Mouse (Mus musculus) megakaryocyte progenitor cell, adult 5-6 weeks (primary cell): ENCODE data around the gene Chn1. TPM values are rescaled to one million over a fixed set of nuclear protein-coding genes. Genes with fewer than 3 reads are reported as not detected.

Experiments used
- ATAC-seq: replicated peaks from 2 replicates; pipeline ENCODE4 v1.8.0; 2016; ENCODE audit warnings: mild to moderate bottlenecking, moderate TSS enrichment, inconsistent platforms; ENCODE audit not compliant: poor library complexity
- total RNA-seq, 2 experiments: library from RNA; stranded (forward) in 1 of 2; stranded (reverse) in 1 of 2; fragments of 157-497, 149-512 nt in 1 of 2; fragments of 200-1000 nt in 1 of 2; gene quantifications; 2 replicates each; pipeline versions ENCODE4 v1.2.3 to v1.2.4; 2015 to 2017

The Chn1 gene
- total RNA-seq, 2 experiments from 2014 or later = 0.21 TPM; not detected in 1

DNA sequence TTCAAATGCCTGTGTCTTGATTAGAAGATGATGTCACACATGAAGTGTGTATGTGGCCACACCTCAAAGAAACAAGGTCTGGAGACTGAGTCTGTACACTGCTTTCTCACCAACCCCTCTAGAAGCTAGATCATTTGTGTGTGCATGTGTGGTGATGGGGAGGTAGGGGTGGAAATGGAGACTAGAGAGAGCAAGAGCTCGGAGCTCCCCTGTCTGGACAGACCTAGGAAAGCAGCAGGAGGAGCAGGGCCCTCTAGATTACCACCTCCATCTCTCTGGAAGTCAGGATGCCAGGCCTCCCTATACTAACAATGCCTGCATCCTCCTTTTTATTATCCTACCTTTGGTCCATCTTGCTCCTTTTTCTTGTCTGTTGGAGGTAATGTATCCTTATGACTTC lies 27.8 kb downstream of the Chn1 start:
- no peak for ATAC-seq

DNA sequence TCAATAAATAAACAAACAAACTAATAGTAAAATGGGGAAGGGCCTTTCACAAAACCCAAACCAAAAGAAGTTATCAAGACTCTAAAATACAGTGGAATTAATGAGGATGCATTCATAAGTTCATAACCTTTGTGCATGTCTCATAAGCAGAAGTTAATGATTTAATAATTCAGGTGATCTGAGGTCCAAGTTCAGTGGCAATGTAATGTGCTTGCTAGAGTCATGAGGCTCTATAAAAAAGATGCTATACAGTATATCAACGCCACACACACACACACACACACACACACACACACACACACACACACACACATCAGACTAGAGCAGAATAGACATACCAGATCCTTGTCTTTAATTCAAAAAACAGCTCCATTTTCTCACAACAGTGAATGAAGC lies 28.8 kb downstream of the Chn1 start:
- no peak for ATAC-seq

DNA sequence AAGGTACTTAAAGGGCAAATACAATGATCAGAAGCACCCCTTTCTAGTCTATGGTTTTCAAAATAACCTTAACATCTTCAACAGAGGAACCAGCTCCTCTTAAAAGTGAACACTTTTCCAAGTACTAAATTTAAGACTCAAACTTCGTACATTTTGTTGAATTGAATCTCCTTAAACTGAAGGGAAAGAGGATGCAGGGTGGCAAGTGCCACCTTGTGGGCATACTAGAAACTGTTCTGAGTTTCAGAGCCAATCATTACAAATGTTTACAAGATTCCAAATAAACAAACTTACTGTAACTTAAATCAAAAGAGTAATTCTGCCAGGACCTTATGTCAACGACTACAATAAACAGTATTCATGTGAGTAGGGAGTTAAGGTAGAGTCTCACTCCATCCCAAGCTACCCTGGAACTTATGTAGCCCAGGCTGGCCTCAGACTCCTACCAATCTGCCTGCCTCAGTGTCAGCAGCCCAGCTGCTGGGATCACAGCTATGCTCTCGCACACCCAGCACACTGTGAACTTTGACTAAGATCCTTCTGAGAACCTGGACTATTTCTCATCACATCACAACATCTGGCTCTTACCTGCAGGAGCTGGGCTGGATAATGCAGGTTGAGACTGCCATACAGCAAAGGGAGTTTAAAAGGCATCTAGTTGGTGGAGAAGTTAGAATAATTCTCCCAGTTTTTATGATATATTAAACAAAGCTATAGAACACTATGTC lies 29.3 kb downstream of the Chn1 start:
- ATAC-seq = no peak

DNA sequence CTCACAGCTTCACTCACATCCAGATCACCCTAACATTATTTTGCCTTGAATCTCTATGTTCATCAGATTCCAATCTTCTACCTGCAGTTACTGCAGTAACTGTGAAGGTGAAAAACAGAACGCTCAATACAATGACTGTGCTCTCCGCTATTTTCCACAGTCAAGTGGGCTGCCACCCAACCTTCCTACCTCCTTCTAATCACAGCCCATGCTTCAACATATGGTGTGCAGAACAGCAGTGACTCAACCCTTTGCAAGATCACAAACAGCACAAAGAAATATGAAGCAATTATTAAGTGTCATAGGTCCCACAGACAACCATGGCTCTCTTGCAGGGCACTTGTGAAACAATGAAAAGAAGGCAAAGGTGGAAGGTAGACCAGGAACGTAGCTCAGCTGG lies 33.9 kb downstream of the Chn1 start:
- ATAC-seq = no peak

DNA sequence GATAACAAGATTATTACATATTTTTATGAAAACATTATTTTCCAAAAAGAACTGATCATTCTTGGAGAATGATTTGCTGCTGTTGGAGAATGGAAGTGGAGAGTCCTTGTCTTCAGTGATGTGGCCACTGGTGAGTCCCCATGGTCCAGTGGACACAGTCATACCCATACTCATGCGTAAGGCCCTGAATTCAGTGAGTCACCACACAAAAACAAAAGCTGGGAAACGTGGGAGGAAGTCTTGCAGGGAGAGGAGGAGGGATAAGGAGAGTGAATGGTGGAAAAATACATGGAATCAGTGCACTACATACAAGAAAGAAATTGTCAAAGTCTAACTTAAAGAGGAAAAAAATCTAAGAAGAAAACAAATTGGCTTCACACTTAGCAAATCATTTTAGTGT lies 47.3 kb downstream of the Chn1 start:
- ATAC-seq = no peak

DNA sequence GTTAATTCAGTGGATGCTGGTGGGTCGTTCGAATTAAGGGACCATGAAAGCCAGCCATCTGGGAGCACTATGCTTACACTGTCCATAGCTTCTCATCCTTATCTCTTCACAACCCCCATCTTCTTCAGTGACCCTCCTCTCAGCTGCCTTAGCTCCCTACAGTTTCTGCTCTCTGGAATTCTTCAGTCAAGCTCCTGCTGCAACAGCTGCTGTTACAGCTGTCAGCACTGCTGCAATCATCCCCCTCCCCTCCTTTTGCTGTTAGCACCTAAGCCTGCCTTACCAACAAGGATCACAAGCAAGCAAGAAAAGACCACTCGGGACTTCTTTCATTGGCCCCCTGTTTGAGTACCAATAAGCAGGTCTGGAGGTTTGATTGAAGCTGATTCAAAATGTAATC lies 50.2 kb downstream of the Chn1 start:
- ATAC-seq = no peak

DNA sequence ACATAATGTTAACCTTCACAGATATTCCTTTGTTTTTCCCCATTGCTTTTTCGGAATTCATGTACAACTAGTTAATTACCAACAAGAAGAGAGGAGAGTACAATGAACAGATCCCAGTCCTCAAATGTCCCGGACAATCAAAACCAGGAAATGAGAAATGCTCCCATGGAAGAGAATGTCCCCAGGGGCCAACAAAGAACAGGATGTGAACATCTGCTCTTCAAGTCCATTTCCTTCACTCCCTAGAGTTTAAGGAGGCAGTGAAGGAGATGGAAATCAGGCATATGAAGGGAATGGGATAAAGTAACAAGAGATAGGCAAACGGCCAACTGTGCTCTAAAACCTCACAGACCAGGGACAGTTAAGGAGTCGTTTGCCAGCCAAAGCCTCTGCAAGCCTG lies 53.3 kb downstream of the Chn1 start:
- no peak for ATAC-seq

DNA sequence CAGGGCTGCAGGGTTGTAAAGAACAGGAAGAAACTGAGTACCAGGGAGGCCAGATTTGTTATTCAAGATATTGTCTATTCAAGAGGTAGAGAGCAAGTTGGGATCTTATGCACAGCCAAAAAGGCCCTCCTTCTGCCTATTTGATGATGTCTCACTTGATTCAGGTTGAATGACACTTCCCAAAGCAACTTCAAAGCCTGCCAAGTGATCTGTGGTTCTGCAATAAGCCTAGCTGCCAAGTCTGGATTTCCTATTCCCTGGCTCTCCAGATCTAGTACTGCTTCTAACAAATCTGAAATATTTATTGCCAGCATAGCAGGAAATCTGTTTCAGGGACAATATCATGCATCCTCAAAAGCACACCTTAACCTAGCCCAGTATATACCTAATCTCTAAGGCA lies 62.7 kb downstream of the Chn1 start:
- no peak for ATAC-seq

DNA sequence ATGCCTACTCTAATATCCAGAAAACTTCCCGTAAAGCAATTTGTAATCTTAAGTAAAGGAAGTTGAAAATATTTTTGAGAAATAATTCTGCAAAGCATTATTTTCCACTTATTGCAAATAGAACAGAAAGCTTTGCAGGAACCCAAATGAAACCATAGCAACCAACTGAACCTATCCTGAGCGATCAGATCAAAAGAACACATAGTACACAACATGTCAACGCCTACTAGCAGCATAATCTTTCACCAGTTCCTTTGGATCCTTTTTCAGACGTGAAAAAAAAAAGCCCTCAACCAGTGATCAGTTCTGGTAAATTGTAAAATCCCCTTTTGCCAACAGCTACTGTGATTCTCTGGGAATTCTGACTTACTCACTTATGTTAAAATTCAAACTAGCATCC lies 82.1 kb downstream of the Chn1 start:
- ATAC-seq = no peak

DNA sequence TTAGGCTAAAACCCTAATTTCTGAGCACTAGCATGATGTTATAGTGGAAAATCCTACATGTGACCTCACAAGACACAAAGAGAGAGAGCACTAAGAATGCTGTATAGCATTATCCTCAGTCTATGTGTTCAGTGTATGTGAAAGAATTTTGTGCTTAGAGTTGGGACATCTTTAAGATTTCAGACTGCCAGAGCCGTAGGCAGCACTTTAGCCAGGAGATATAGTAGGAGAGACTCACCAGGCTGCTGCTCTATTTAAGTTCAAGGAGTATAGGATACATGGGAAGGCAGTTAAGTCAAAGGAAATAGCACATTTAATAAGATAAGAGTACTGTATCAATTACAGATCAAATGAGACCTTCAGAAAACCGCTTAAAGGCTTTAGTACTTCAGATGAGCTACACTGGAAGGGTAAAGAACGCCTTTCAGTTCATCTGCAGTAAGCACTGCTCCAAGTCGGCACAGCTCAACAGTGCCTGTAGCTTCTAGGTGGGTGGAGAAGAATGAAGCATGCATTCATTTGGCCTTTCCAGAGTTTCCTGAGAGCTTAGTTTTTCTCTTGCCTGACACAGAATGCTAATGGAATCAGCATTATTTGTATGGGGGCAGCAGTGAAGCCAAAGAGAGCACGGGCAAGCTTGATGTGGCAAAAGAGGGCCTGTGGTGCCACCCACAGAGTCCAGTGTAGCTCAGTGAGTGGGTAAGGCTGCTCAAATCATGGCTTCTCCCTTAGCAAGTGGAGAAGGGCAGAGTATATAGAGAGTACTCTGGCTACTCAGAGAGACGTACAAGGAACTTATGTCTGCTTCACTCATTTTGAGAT lies 84.2 kb downstream of the Chn1 start:
- ATAC-seq = no peak

DNA sequence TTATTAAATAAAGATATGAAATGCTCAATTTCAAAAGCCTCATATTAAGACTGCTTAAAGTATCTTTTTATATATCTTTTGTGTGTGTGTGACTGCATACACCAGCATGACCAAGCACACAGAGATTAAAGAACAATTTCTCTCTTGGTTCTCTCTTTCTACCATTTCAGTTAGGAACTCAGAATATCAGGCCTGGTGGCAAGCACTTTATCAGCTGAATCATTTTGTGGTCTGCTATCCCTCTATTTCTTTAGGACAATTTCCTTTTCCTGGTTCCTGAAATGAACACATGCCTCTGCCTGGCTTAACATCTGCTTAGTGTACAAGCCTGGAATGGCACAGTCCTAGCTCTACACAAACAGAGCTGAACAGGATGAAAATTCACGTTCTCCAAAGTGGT lies 92.6 kb downstream of the Chn1 start:
- no peak for ATAC-seq

DNA sequence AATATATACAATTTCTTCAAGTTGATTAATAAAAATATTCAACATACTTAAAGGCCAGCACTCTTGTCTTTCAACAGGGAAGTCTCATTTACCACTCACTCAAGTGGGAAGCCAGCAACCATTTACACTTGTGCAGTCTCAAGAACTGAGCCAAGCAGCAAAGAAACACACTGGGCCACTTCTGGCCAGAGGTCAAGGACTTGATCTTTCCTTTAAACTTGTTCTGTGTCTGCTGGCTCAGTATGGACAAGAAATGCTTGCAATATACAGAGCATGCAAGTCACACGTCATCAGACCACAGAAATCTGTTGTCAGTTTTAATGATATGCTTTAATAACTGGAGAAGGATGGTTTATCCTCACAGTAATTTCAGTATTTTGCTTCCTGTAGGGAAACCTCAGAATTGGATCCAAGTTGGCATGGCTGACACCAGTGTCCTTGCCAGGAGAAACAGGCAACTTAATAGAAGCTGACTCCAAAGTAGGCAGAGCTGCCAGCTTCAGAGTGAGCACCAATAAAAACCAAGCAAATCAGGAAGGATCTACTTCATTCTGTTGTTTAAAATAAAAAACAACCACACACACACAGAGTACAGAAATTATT lies 94.6 kb downstream of the Chn1 start:
- no peak for ATAC-seq

DNA sequence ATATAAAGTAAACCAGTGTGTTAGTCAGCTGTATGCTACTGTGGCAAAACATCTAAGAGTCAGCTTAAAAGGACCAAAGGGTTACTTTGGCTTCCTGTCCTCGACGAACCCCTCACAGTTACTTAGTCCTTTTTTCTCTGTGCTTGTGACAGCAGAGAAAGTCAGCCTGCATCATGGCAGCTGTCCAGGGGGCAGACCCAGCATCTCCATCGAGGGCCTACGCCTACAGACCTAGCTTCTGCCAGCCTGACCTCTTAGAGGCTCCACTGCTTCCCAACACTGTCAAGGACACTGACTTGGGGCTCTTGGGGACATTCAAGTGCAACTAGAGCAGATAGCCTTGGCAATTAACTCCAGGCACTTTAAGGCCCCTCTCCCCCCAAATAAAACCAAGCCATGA lies 106.5 kb downstream of the Chn1 start:
- no peak for ATAC-seq

DNA sequence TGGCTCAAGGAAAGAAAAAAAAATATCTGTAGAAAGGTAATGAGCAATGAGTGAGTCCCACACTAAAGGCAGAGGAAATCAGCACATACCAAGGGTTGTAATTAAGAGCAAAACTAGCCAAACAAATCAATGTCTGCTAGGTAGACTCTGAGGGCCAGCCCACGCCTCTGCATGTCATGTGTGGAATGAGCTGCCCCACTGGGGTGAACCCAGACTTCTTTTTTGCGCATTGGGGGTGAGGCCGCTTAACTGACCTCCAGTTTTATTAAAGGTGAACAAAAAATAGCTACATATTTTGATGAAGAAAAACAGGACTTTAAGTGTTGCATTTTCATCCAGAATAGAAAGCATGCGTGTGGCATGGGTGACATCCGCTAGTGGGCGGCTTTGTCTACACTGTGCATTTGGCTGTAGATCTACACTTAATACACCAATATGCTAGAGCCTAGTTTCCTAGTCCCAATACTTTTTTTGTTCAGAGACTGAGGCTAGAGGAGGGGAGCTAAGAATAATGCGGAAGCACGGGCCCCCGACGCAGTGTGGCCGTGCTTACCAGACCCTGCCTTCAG lies 114.5 kb downstream of the Chn1 start:
- ATAC-seq = no peak

DNA sequence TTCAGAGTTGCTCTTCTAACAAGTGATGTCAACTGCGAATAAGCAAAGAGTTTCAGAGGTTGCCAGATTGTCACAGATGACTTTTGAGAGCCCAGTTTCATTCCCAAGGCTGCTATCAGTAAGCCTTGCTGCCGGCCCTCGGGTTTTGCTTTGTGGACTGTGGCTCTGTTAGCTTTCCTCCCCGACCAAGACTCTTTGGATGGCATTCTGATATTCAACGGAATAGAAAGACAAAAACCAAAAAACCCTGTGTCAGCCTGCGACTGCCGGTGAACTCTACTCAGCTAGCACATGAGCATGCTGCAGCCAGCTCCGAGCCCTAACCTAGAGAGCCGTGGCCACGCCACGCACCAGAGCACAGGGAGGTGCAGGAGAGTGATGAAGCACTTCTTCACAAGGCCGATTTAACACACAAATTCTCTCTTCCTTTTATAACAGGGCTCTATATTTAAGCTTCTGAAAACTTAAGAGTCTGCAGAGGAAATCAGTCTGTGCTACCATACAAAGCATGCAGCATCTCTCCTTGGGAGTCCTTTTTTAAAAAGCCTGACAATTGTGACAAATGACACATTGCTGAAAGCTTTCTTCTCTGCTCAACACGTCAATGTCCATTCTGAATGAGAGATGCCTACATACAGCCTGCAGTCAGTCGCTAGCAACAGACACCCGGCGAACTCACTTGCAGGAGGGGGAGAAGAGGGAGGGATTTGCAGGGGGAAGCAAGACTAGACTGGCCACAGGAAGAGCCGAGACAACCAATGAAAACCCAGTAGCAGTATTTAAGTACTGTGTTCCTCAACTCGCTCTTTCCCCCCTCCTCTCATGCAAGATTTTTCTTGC lies 115.2 kb downstream of the Chn1 start:
- peak; percentile 94 for ATAC-seq

DNA sequence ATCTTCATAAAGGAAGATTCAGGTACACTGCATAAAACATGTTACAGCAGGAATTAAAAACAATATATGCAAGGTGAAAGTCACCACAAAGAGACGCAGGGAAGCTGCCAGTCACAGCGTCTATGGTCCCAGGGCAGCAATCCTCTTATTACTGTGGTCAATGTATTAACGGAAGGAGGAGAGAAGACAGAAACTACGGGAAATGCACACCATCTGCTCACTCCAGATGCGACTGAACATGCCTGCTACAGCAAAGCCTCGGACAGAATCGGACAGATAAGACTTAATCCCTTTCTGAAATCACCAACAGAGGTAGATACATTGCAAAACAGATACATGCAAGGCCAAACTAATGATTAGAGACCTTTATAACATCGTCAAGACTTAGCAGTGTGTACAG lies 116.1 kb downstream of the Chn1 start:
- ATAC-seq = no peak

DNA sequence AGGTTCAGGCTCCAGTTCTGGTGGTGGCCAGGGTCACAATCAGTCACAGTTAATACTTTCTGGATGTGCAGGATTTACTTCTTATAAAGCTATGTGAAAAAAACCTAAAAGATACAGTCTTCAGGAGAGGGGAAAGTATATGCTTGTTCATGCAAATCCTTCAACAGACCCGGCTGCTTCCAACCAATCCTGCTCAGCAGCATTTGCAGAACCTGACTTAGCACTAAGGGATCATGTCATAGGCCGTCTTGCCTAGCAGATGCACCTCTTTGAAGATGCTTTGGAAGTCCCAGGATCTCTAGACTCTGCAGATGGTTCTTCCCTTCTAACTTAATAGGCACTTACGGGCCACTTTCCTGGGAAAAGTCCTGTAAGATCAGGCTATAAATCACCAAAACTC lies 117.2 kb downstream of the Chn1 start:
- ATAC-seq = no peak

DNA sequence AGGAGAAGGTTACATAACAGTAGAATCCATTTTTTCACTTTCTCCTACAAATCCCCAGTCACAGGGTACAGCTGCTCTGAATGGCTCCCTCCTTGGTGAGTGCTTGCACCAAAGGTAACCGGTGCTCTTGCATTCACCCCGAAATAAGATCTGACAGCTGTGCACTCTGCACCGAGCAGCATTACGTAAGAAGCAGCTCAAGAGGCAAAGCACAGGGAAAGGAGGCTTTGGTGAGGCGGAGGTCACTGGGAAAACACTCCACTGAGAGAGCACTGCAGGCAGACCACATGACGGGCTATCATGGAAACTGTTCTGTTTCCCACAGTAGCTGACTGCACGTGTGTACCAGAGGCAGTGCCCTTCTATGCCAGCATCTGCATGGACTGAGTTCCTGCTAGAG lies 118.0 kb downstream of the Chn1 start:
- no peak for ATAC-seq

DNA sequence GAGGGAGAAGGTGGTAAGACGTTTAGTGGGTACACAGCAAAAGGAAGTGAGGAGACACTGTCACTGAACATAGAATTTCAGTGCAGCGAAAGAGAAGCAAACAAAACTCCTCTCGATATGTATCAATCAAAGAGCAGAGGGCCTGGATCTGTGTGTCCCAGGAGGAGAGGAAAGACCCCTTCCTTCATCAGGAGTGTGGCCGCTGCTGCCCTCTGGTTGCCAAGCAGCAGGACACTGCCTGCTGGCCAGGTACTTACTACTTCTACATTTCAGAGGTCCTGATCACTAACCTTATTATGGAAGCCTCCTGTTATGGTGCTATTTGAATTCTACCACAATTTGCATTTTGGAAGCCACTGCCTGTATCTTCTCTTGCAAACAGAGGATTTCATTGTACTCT lies 119.5 kb downstream of the Chn1 start:
- ATAC-seq = no peak

DNA sequence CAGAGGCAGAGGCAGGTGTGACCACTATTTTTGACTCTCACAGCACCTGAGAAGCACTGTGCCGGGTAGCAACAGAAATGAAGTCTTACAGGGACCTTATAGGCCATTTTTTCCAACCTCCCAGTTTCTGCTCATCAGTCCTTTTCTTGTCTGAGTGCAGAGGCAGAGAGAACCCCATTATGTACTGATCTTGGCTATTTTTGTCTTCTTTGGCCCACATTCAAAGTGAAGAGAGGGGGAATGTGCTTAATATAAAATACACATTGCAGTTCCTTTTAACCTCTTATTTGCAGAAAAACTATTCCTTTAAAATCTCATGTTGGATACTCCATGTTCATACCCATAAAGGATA lies 120.3 kb downstream of the Chn1 start:
- ATAC-seq = no peak
